Mouse (Mus musculus) lung, postnatal 10 days (tissue): Measurements from ENCODE around the gene Gm13023.
"Not testable (repeated sequence)": the region's sequence is repeated elsewhere in the genome, so short reads cannot be mapped to it uniquely, and the experiment has no call there.

Experiments
- DNase-seq: peaks from one replicate; pipeline ENCODE4 v3.0.0; 2021

Gm13023 gene

GRCm38 (mm10) chr4:143789052-143789451 lies at the start of gene Gm13023:
TSS of gene Gm13023 (plus strand) at chr4:143789352.
- not testable (repeated sequence) for DNase-seq

DNA sequence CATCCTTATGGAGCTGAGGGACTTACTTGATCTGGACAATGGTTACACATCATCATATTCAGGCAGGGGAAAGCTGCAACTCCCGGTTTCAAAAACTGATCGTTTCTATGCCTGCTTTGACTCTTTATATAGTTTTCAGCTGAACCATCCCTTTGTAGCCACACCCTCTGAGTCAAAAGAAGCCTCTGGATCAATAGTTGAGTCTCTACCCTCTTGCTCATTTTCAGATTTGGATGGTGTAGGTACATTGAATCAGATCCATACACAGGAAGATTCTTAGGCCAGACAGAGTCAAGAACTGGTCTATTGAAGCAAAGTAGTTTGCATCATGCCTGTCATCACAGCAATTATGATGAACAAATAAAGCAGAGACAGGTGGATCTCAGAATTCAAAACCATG lies 26.8 kb downstream of the Gm13023 start, which contains the start of gene Gm13084:
TSS of gene Gm13084 (minus strand) at position 101 of the 400 bp plus-strand sequence.
- DNase-seq, result no peak
